Mouse (Mus musculus) thymus, postnatal 36 days (tissue): Measurements from ENCODE around the gene Bach2.

Experiments used
- DNase-seq, 2 experiments: peaks; one replicate each; pipeline ENCODE4 v3.0.0; 2022; ENCODE audit warnings: mixed read lengths in 2 of 2

Bach2 gene

DNA sequence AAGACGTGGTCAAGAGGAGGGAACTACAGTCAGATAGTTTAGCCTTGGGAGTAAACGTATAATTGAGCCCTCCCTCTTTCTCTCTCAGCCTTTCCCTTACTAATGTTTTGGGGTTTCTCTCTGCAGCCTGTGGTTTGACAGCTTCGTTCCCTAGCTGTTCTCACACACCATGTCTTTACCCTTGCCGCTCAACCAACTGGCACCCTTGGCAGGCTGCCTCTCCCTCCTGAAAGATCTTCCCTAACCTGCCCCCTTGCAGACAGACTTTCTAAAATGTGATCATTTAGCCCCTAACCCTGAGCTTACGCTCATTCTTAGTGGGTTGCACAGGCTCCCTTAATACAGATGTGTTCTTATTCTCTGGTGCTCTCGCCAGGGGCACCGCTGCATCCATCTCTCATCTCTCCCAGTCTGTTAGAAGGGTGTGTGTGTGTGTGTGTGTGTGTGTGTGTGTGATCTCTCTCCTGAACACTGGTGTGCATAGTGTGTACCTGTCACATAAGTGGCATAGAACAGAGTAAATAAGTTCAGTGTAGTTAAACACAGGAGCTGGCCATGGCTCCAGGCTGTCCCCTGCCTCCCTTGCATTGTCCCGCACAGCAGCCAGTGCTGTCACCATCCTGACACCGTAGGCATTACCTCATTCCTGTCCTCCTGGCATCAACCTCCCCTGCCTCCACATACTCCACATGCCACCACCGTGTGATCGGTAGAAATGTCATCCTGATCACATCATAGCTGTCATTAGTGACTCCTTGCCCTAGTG is 201.6 kb downstream of the Bach2 start:
- DNase-seq = no peak

DNA sequence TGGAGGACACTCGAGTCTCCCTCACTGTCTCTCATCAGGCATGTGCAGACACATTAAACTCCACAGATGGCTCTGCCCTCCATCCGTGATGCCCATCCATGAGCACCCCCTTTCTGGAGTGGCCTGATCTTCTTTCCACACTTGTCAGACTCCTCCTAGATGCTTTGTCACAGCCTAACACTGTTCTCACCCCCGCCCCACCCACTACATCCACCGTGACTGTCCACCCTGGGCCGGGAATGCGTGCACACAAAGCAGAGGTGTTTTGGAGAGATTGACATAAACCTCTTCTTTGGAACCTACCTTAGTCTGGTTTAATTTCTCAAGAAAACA is 202.1 kb downstream of the Bach2 start:
- no peak for DNase-seq

DNA sequence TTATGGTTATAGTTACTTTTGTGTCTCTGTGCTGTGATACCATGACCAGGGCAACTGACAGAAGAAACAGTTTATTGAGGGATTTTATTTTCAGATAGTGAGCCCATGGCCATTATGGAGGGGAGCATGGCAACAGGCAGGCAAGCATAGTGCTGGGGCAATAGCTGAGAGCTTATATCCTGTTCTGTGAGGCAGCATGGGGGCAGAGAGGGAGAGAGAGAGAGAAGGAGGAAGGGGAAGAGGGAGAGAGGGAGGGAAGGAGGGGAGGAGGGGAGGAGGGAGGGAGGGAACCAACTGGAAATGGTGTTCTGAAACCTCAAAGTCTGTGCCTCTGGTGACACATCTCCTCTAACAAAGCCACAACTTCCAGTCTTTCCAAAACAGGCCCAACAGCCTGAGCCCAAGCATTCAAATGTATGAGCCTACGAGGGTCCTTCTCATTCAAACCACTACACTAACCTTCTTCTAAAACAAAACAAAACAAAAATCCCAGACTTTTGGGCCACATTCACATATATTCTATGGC is 206.1 kb downstream of the Bach2 start:
- DNase-seq = no peak

DNA sequence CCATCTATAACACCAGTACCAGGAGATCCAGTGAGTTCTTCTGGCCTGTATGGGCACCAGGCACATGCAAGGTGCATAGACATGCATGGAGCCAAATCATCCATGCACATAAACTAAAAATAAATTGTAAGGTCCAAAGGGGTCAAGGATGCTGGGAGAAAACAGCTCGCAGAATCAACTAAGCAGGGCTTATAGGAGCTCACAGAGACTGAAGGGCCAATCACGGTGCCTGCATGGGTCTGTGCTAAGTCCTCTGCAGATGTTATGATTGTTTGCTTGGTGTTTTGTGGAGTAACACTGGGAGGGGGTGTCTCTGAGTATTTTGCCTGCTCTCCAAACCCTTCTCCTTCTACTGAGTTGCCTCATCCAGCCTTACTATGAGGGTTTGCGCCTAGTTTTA is 209.2 kb downstream of the Bach2 start:
- no peak for DNase-seq

DNA sequence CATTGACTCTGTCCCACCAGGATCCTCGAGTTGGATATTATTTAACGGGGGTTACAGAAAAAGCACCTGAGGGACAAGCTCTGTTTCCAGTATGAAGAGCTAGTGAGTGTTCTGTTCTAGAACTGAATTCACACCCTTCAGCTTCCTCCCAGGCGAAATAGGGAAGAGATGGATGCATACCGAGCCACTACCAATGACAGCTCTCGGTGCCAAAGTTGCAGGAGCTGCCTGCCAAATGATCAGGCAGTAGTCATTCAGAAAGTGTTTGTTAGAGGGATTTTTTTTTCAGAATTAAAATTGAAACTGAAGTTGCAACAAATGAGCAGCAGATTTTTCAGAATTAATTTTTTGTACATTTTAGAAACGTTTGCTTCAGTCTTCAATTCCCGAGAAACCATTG is 223.4 kb downstream of the Bach2 start:
- no peak for DNase-seq

DNA sequence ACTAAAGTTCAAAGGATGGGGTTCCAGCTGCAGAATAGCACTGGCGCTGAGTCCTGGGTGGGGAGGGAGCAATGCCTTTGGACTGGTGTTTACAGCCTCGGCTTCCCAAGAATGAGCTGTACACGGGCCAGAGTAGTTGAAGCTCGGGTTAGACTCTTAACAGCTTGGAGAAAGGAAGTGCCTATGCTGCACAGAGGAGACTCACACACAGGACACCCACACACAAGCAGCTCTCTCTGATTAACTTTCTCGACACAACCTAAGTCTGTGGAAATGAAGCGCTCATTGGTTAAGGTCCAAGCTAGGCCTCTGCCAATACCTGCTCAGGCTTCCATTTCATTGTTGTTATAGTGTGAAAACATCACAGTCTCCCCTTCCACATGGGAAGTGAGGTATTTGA is 224.5 kb downstream of the Bach2 start:
- no peak for DNase-seq

DNA sequence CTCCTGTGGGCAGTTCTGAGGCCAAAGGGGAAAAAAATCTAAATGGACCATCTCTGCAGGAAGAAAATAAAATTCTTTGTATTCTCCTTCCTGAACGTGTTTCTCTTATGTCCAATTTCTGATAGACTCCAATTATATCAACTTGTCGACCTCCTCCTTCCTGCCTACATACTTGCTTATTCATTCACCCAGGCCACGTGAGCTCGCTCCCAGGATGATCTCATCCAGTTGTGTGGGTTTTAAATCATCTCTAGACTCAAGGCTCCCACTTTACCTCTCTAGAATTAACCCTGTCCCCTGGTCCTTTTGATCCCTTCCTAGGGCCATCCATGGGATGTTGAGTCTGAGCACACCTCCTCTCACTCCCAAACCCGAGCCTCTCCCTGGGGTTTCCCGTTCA is 225.9 kb downstream of the Bach2 start:
- DNase-seq = no peak

DNA sequence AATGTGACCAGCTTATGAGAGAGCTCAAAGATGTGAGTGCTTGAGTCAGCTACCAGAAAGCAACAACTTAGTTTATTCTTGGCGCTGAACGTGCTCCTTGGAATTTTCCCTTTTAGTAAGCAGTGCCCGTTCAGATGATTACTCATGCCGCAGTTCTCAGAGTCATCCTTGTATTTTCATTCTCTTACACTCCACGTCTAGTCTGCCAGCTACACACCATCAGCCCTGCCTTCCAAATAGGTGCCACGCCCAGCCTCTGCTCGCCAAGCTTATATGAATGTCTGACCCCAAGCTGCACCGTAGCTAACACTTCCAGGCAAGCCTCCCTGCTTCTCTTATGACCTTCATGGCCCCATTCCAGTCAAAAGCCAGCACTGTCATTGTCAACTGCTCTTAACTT is 227.4 kb downstream of the Bach2 start:
- DNase-seq = no peak

DNA sequence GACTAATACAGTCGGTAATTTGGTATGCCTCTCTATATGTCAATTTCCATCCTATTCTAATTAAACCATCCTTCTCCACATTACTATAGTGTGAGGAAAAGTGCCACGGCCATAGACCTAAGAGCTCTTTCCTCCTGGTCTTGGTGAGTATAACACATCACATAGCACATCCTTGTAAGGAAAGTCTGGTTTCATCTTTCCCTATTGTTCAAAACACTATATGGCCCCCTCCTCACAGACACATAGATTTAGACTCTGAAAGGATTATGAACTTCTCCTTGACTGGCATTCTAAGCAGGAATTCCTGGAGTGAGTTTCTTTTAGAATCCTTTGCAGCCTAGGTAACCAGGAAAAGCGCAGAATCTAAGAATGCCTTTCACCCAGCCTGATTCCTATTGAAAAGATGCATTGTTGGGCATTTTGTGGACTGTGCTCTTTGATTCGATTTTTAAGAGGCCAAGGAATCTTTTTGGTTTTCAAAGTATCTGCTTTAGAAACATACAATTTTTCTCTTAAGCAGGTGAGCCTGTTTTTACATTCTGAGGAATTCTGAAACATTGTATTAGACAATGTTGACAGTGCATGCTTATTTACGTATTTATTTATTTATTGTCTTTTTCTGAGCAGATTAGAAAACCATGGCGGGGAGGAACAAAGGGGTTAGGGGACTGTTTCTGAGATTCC is 239.5 kb downstream of the Bach2 start:
- no peak for DNase-seq

DNA sequence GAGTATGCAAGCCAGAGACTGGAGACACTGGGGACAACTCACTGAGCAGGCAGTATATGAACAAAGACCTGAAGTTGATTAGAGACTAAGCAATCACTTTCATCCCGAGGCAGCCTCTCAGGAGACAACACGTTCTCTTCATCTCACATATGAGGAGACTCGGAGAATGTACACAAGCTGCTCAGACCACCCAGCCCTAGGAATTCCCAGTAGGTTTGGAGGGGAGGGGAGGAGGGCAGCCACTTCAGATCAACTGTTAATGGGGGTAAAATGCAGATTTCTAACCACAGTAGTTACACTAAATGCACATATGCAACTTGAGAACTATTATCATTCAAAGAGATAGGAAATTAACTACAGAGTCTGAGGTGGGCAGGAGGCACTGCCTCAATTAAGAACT is 240.6 kb downstream of the Bach2 start:
- no peak for DNase-seq

DNA sequence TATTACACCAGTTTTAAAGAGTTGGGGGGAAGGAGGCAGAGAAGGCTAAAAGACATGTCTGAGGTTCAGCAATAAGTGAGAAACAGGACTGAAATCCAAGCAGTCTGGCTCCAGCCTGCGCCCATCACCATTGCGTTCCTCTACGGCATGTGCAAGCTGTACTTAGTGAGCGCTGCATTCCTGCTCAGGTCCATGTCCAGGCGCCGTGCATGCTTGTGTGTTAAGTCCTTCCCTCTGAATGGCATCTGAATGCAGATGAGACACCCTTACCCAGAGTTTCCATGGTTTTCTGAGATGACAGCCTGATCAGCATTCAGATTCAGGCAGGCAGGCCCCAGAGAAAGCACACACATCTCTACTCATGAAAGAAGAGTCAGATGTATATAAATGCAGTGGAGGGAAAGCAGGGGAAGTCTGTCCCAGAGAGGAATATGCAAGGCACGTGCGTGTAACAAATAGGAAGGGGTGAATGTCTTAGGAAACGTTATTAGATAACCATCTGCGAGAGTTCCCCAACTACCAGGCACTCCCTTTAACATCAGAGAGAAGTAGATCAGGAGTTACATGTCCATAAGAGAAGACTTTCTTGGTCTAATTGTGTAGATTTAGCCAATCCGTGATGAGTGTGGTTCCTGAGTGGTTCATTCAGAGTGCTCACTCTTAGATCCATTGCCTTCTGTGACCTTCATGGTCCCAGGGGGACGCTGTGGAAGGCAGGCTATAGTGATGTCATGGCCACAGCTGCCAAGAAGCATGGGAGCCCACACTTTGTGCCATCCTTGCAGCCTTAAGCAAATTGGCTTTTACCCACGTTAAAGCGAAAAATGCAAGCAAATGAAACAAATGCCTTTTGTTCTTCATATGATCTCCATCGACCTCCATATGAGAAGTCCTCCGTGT is 241.4 kb downstream of the Bach2 start:
- no peak for DNase-seq

DNA sequence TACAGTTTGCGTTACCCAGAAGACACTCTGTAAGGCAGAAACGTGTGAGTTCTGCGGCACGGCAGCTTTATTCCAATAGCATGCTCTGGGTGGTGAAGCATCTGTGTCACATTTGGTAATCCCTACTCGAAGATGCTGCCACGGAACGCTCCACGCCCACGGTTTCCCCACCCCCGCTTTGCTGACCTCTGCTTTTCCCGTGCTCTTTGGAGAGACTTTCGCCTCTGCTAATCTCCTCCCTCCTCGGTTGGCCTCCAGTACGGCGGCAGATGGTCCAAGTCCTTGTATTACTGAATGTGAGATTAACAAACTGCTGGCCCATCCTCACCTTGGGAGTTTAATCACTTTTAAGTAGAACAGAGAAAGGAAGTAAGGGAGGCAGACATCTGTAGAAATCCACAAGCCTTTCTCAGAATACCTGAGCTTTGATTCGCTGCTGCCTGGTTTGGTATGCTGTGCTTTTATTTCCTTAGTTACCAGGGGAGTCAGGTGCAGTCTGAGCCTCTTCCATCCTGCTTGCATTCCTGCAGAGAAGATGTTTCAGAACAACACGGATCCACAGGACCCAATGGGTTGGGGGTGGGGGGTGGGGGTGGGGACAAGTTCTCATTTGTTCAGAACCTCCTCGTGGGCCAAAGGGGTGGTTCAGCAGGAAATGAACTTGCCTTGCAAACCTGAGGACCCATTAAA is 242.9 kb downstream of the Bach2 start:
- no peak for DNase-seq

DNA sequence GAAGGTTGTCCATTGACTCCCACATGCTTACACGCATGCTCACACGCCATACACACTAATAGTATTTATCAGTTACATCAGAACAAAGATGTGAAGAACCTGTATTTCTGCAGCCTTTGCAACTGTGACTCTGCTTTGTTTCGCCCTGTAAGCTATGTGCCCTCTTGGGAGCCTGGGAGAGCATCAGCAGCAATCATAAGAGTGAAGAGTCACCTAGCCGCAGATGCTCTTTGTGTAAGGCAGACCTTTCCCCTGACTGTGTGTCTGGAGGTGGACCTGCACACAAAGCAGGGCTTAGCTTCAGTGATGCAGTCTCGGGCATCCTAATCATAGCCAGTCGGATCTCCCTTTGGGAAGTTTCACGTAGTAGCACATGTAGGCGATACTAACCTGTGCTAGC is 243.5 kb downstream of the Bach2 start:
- no peak for DNase-seq

DNA sequence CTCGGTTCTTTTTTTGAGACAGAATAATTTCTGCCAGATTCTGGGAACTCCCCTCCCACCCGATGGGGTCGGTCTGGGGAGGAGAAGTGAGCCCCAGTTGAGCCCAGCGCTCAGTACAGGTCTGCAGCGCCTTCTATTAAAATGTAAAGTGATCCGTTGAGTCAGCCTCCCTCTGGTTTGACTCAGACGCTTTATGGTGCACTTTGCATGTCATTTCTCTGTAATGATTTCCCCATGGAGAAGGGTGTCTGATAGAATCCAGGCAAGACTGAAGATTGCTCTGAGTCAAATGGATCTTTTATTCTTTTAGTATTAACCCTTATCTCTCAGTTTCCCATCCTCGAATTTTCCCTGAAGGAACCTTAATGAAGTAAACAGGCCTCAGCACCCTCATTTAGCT is 244.3 kb downstream of the Bach2 start:
- no peak for DNase-seq

DNA sequence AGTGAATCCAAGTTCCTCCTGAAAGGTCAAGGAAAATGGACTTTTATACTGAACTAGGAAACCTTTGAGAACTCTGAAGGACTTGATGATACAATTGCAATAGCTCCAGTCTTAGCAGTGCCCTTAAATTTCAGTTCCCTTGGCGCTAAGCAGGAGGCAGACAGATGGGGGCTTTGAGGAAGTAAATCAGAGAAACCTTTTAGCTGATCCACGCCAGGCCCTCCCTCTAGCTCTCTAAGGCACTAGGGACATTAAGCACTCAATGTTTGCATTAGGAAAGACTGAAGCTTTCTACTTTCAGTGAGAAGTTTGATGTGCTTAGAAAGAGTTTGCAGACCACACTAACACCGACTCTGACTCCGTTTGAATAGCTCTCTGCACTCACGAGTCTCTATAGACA is 247.2 kb downstream of the Bach2 start:
- no peak for DNase-seq

DNA sequence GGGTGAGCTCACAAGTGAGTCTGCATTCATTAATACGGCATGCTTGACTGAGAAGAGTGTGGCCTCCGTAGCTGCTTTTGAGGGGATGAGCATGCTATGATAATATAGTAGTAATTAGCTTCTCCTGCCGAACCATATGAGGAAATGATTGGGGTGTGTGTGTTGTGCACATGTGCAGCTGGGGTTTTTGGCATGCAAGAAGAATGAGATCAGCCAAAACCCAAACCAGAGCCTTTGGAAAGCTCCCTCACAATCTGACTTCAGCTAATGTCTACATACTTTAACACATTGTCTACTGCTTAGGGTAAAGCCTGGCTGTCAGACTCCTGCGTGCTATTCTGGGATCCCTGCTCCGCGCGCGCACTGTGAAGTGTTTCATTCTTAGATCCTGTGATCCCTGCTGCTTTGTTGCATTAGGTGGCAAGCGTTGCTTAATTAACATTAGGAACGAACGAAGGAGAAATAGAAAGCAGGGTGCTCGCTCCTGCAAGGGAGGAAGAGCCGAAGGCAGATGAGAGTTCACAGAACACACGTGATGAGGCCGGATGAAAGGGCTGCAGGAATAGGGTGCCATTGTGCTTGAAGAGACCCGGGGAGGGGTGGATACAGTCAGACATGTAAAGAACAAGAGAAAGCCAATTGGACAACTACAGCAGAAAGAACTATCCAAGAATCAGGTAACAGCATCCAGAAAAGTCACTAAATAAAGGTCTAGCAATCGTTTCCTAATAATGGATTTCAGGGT is 248.2 kb downstream of the Bach2 start:
- no peak for DNase-seq

DNA sequence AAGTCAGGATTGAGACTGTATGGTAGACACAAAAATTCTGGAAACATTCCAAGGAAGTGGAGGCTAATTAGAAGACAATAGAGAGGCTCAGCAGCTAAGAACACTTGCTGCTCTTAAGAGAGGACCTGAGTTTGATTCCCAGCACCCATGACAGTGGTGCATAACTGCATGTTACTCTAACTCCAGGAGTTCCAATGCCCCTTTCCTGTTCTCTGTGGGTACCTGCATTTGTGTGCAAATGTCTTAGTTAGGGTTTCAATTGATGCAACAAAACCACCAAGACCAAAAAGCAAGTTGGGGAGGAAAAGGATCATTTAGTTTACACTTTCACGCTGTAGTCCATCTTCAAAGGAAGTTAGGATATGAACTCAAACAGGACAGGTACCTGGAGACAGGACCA is 250.6 kb downstream of the Bach2 start:
- no peak for DNase-seq

DNA sequence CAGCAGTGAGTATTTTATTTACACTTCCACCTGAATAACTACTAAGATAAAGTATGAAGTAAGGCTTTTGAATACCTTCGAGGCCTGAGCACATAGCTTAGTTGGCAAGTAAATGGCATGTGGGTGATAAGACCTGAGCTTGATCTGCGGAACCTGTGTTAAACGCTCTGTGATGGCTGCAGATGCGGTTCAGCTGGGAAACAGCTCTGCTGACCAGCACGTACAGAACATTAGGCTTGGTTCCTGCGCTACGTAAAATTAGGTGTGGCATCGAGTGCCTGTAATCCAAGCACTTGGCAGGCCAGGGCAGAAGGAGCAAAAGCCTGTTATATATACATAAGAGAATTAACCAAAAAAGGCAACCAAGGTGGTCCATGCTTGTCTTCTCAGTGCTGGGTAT is 252.6 kb downstream of the Bach2 start:
- DNase-seq = no peak

DNA sequence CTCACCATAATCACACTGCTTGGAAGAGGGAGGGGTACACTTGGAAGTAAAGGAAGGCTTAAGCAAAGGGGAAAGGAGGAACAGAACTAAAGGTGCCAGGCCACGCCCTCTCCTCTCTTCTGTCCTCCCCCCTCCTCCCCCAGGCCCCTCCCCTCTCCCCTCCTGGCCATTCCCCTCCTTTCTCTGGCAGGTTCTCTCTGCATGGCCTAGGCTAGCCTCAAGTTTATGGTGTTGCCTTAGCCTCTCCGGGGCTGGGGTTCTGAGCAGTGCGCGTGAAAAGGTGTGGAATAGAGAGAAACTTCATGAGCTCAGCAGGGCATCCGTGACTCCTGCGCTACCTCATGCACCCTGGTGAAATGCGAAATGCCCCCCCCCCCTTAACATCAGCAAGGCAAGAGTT is 254.2 kb downstream of the Bach2 start:
- DNase-seq = no peak

DNA sequence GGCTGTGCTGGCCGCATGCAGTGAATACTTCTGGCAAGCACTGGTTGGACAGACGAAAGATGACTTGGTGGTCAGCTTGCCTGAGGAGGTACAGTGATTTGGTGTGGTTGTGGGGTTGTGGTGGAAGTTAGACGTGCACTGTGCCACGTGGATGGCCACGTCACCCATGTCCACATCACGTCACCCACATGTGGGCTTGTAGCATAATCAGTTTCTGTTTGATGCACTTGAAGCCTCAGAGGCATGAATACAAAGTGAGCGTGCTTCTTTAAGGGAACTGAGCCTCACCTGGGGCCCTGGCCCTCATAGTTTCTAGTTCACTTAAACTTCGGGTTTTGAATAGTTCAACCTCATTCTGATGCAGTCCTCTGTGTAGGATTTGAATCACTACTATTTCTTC is 263.2 kb downstream of the Bach2 start:
- no peak for DNase-seq

DNA sequence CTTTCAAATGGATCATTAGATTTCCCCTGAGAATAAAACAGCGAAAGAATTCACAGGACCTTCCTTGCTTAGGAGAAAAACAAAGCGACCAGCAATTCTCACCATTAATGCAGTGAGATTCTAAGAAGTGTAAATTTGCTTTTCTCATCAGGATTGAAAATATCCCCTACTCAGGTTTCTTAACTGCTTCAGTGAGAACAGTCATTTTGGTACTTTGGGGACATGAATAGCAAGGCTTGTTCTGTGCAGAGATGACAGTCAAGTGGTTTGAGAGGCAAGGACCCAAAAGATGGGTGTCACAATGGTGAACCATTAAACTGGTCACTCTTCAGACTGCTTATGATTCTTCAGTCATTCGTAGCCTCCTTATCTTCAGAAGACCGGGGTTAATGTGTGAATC is 263.6 kb downstream of the Bach2 start:
- no peak for DNase-seq

DNA sequence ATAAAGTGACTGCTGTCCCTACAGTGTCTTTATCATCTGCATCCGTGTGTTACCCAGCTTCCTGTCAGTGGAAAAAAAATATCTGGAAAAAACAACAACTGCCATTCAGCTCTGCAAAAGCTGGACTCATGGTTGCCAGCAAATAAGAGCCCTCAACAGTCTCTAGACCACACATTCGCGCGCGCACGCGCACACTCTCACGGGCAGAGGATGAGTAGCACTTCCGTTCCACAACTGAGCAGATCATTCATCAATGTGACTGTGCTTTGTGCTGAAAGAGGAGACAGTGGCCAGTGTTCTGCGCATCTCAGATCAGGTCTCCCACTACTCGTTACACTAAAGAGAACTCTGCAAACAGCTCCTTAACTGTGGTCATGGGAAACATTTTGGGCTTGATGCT is 265.6 kb downstream of the Bach2 start:
- no peak for DNase-seq
